Mouse (Mus musculus): Measurements from ENCODE around the gene Akirin2.
"Not testable (repeated sequence)": the region's sequence is repeated elsewhere in the genome, so short reads cannot be mapped to it uniquely, and the experiment has no call there.

The Akirin2 gene
- long read RNA-seq, experiment 1, transcript Akirin2-201 (5 exons, 1,397 nt) = major isoform, 16 of 20 reads
- long read RNA-seq, experiment 1, partial matches to known transcripts = 4 of 20 reads
- long read RNA-seq, experiment 1, other reads (novel, unspliced or antisense) = 0 of 20 reads
- long read RNA-seq, experiment 2, transcript Akirin2-201 (5 exons, 1,397 nt) = major isoform, 32 of 42 reads
- long read RNA-seq, experiment 2, partial matches to known transcripts = 9 of 42 reads
- long read RNA-seq, experiment 2, other reads (novel, unspliced or antisense) = 1 of 42 reads

GRCm38 (mm10) chr4:34550748-34551097 is at the start of gene Akirin2:
Akirin2 (plus strand) TSS chr4:34550937.
- intact Hi-C loops (cut with DNase I) = no loop called here

- intact Hi-C loops (cut with DNase I) = no loop called here
Observed at GRCm38 (mm10) chr4:34510305-34510704, 40.4 kb upstream of the Akirin2 start.

GRCm38 (mm10) chr4:34522846-34523245 is 27.9 kb upstream of the Akirin2 start:
- intact Hi-C loops (cut with DNase I) = no loop called here

GRCm38 (mm10) chr4:34523586-34523985 is 27.2 kb upstream of the Akirin2 start:
- intact Hi-C loops (cut with DNase I) = no loop called here

- intact Hi-C loops (cut with DNase I) = no loop called here
Observed at GRCm38 (mm10) chr4:34526771-34527170, 24.0 kb upstream of the Akirin2 start.

- intact Hi-C loops (cut with DNase I) = no loop called here
Observed at GRCm38 (mm10) chr4:34528430-34529100, 22.2 kb upstream of the Akirin2 start.

- intact Hi-C loops (cut with DNase I) = no loop called here
Observed at GRCm38 (mm10) chr4:34529379-34529778, 21.4 kb upstream of the Akirin2 start.

- intact Hi-C loops (cut with DNase I) = no loop called here
Observed at GRCm38 (mm10) chr4:34529941-34530340, 20.8 kb upstream of the Akirin2 start.

GRCm38 (mm10) chr4:34549981-34550747 is 573 bp upstream of the Akirin2 start:
- intact Hi-C loops (cut with DNase I) = no loop called here

- intact Hi-C loops (cut with DNase I) = no loop called here
Observed at GRCm38 (mm10) chr4:34551098-34551809, 517 bp downstream of the Akirin2 start.

GRCm38 (mm10) chr4:34551966-34552365 is 1.2 kb downstream of the Akirin2 start:
- intact Hi-C loops (cut with DNase I) = no loop called here

- intact Hi-C loops (cut with DNase I) = no loop called here
Observed at GRCm38 (mm10) chr4:34554596-34554995, 3.9 kb downstream of the Akirin2 start.

GRCm38 (mm10) chr4:34555604-34556003 is 4.9 kb downstream of the Akirin2 start:
- intact Hi-C loops (cut with DNase I) = no loop called here

GRCm38 (mm10) chr4:34556183-34556582 is 5.4 kb downstream of the Akirin2 start:
- intact Hi-C loops (cut with DNase I) = no loop called here

GRCm38 (mm10) chr4:34560971-34561370 is 10.2 kb downstream of the Akirin2 start:
- intact Hi-C loops (cut with DNase I) = no loop called here

GRCm38 (mm10) chr4:34566226-34566625 is 15.5 kb downstream of the Akirin2 start:
- intact Hi-C loops (cut with DNase I) = no loop called here

GRCm38 (mm10) chr4:34572876-34573275 is 22.1 kb downstream of the Akirin2 start:
- intact Hi-C loops (cut with DNase I) = no loop called here

- intact Hi-C loops (cut with DNase I) = no loop called here
Observed at GRCm38 (mm10) chr4:34577028-34577427, 26.3 kb downstream of the Akirin2 start.

GRCm38 (mm10) chr4:34579215-34579614 is 28.5 kb downstream of the Akirin2 start:
- intact Hi-C loops (cut with DNase I) = no loop called here

GRCm38 (mm10) chr4:34581489-34581888 is 30.8 kb downstream of the Akirin2 start:
- intact Hi-C loops (cut with DNase I) = not testable (repeated sequence)

GRCm38 (mm10) chr4:34581990-34582389 is 31.3 kb downstream of the Akirin2 start:
- intact Hi-C loops (cut with DNase I) = no loop called here

GRCm38 (mm10) chr4:34582476-34582875 is 31.7 kb downstream of the Akirin2 start:
- intact Hi-C loops (cut with DNase I) = no loop called here

Data from adrenal gland (tissue).